ENCODE assay signal across 10 mouse cellular contexts in genomic region chr4:148435657-148436330, GRCm38 (mm10). TPM values are rescaled to one million over a fixed set of nuclear protein-coding genes. Genes with fewer than 3 reads are reported as not detected.
DNase-seq lines count a peak whose midpoint lies in the region; ATAC-seq and TF ChIP-seq lines count a peak whose summit lies in the region.
"Had no signal": no experiment of that assay in that cellular context is flagged by ENCODE, and none has a peak within 500 bp of the region (broad histone marks: within the 10 kb centered on the region; RNA-seq: fewer than 3 reads in every experiment).

No protein-coding gene starts in this region.

- peaks cover 12% of the 10 kb centered on the region for H3K4me1 ChIP-seq in forebrain, embryonic 16.5 days (replicated peaks; ENCODE audit: control insufficient read depth, insufficient read depth, low read length)
- H3K4me1 ChIP-seq in liver, embryonic 11.5 days (replicated peaks; ENCODE audit: control insufficient read depth, insufficient read depth, low read length) = no peaks in the 10 kb centered on the region; the same call in 1 of the 2 replicates
- H3K4me1 ChIP-seq: lung, embryonic 15.5 days had no signal

- no peak overlapping the region for H3K27ac ChIP-seq in gastrocnemius, adult 2 months
- H3K27ac ChIP-seq in forebrain, embryonic 16.5 days (ENCODE audit: low read length) = peak overlapping the region; percentile 37
- H3K27ac ChIP-seq in liver, embryonic 11.5 days (ENCODE audit: low read depth, low read length) = no peak overlapping the region
- H3K27ac ChIP-seq: lung, embryonic 15.5 days had no signal

- ATAC-seq in forebrain, embryonic 16.5 days = peak; percentile 75
- ATAC-seq in liver, embryonic 11.5 days (replicated peaks; ENCODE audit: low FRiP score) = no peak; the same call in 1 of the 2 replicates

- H3K36me3 ChIP-seq in forebrain, embryonic 16.5 days (ENCODE audit: control insufficient read depth, insufficient read depth) = no peaks in the 10 kb centered on the region
- no peaks in the 10 kb centered on the region; the same call in 1 of the 2 replicates for H3K36me3 ChIP-seq in liver, embryonic 11.5 days (ENCODE audit: control insufficient read depth, insufficient read depth, low read length)

- H3K9me3 ChIP-seq in forebrain, embryonic 16.5 days (ENCODE audit: control insufficient read depth, low read length) = no peaks in the 10 kb centered on the region
- no peaks in the 10 kb centered on the region for H3K9me3 ChIP-seq in liver, embryonic 11.5 days (ENCODE audit: control insufficient read depth, low read length)
- H3K9me3 ChIP-seq: lung, embryonic 15.5 days had no signal

- H3K9ac ChIP-seq in forebrain, embryonic 16.5 days (replicated peaks; ENCODE audit: low read depth, low read length) = 0 out of 2 replicates have a peak overlapping the region, but pooled peaks have one; percentile 30
- H3K9ac ChIP-seq in liver, embryonic 11.5 days (ENCODE audit: low read depth, low read length) = no peak overlapping the region
- H3K9ac ChIP-seq: lung, embryonic 15.5 days had no signal

- intact Hi-C loops in gastrocnemius, adult 2 months (cut with DNase I) = no loop called here
- intact Hi-C loops in left cerebral cortex, postnatal 25 days (cut with DNase I) = loop anchor here (5.0 kb wide), 1 partner anchor 148 kb away; the partner anchor contains the start of gene Disp3

- no peak overlapping the region for H3K4me2 ChIP-seq in forebrain, embryonic 16.5 days (ENCODE audit: low read length)
- H3K4me2 ChIP-seq in liver, embryonic 11.5 days = no peak overlapping the region
- H3K4me2 ChIP-seq: lung, embryonic 15.5 days had no signal

- 47% methylated on average over 6 of the region's 6 CpGs for WGBS in forebrain, embryonic 16.5 days
- WGBS in liver, embryonic 11.5 days = 77% methylated on average over 6 of the region's 6 CpGs

- H3K27me3 ChIP-seq in forebrain, embryonic 16.5 days (replicated peaks; ENCODE audit: control insufficient read depth, insufficient read depth, low read length) = no peaks in the 10 kb centered on the region
- no peaks in the 10 kb centered on the region for H3K27me3 ChIP-seq in liver, embryonic 11.5 days (replicated peaks; ENCODE audit: control insufficient read depth, insufficient read depth, low read length)
- H3K27me3 ChIP-seq: lung, embryonic 15.5 days had no signal

- no peak overlapping the region for H3K4me3 ChIP-seq in gastrocnemius, adult 2 months
- no peak overlapping the region for H3K4me3 ChIP-seq in forebrain, embryonic 16.5 days (replicated peaks; ENCODE audit: low read length)
- H3K4me3 ChIP-seq in liver, embryonic 11.5 days (ENCODE audit: low read depth, low read length) = no peak overlapping the region
- H3K4me3 ChIP-seq: erythroblast, embryonic 14.5 days; lung, embryonic 15.5 days had no signal

- no peak for DNase-seq in gastrocnemius, adult 2 months
- no peak for DNase-seq in gastrocnemius, postnatal 25 days
- peak; percentile 61 for DNase-seq in brain, adult 2 months (ENCODE audit: low read depth, low spot score)
- peak; percentile 38 to 57 for DNase-seq in left cerebral cortex, postnatal 25 days (ENCODE audit: low spot score in 2 of 2)
- DNase-seq in right cerebral cortex, postnatal 4 days = peak; percentile 72
- no peak for DNase-seq in thymus, adult 18-20 months
- DNase-seq in liver, embryonic 11.5 days (ENCODE audit: low spot score) = no peak

- peak; percentile 59 for TF ChIP-seq CTCF in gastrocnemius, adult 2 months (IDR thresholded peaks at IDR 0.05)

RNA-seq across cellular contexts. Expression of gene Ubiad1, which starts 8.8 kb away (rescaled TPM):
- total RNA-seq in gastrocnemius, adult 2 months (2021) = 10 to 100 TPM; 10.3 to 18.0 TPM
- total RNA-seq in gastrocnemius, postnatal 25 days (2021) = 10 to 100 TPM; 11.1 to 14.9 TPM
- polyA plus RNA-seq in forebrain, embryonic 16.5 days (2015; fragmentation: Nextera tagmentation; extraction: Ambion mirVana) = 19.4 and 20.4 TPM in 2 replicates
- total RNA-seq in left cerebral cortex, postnatal 25 days (2021) = 1 to 10 TPM; 8.9 to 9.1 TPM
- 21.5 and 23.1 TPM in 2 replicates for polyA plus RNA-seq in liver, embryonic 11.5 days (2014; fragmentation: Nextera tagmentation; extraction: Ambion mirVana)

RNA-seq across cellular contexts. Expression of gene Mtor, which starts 12.6 kb away (rescaled TPM):
- 10 to 100 TPM; 36.3 to 37.1 TPM for total RNA-seq in gastrocnemius, adult 2 months (2021)
- total RNA-seq in gastrocnemius, postnatal 25 days (2021) = 10 to 100 TPM; 30.6 to 30.9 TPM
- polyA plus RNA-seq in forebrain, embryonic 16.5 days (2015; fragmentation: Nextera tagmentation; extraction: Ambion mirVana) = 23.1 and 24.2 TPM in 2 replicates
- total RNA-seq in left cerebral cortex, postnatal 25 days (2021) = 10 to 100 TPM; 85.4 to 91.7 TPM
- 20.4 and 22.9 TPM in 2 replicates for polyA plus RNA-seq in liver, embryonic 11.5 days (2014; fragmentation: Nextera tagmentation; extraction: Ambion mirVana)

Comparison
In these comparisons a context has a peak if more than half of its experiments do, and no peak if none do; other contexts are left out.
1. DNase-seq: peak in brain, adult 2 months (single experiment), left cerebral cortex, postnatal 25 days (2 of 2) and right cerebral cortex, postnatal 4 days (single experiment); none in gastrocnemius, adult 2 months (single experiment), gastrocnemius, postnatal 25 days (single experiment), thymus, adult 18-20 months (0 of 2) and liver, embryonic 11.5 days (single experiment).